Mouse (Mus musculus): ENCODE results near the gene Med29.

DNA sequence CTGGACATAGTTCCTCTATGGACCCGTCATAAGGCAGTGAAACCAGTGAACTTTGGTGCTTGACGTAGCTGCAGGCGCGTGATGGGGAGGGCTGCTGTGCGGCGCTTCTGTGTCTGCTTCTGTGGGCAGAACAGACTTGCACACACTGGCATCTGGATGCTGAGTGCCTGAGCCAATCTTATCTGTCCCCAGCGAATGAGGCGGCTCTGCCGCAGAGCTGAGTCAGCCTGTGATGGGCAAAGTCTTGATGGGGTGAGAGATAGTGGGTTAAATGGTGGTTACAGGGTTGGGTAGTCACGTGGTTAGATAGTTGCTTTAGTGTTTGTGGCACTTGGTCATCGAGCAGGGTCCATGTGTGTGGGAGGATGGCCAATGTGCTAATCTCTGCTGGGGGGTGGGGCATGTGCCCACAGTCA lies 9.5 kb downstream of the Med29 start:
- TF ChIP-seq POLR2A (IDR thresholded peaks at IDR 0.05; ENCODE audit: borderline replicate concordance, extremely low read depth, insufficient read depth, insufficient read length, poor library complexity, severe bottlenecking) (no peak), CTCF (IDR thresholded peaks at IDR 0.05; ENCODE audit: borderline replicate concordance, extremely low read depth, insufficient read depth, insufficient read length) (no peak)

Data from brain, embryonic 14.5 days (tissue).